Mouse (Mus musculus) ES-E14 (cell line): Measurements from ENCODE around the gene Prm3.

Source experiments
- CHD2 ChIP-seq: IDR thresholded peaks from 2 replicates; pipeline ENCODE4 v1.6.1; 2014; ENCODE audit warnings: mild to moderate bottlenecking, low read depth, low read length, inconsistent platforms
- HCFC1 ChIP-seq: IDR thresholded peaks from 2 replicates; pipeline ENCODE4 v1.6.1; 2012; ENCODE audit warnings: low read length, inconsistent platforms, borderline replicate concordance; ENCODE audit not compliant: insufficient read depth
- ZC3H11A ChIP-seq: IDR thresholded peaks from 2 replicates; pipeline ENCODE4 v1.6.1; 2012; ENCODE audit warnings: low read depth, mild to moderate bottlenecking, inconsistent platforms, low read length, borderline replicate concordance
- ZNF384 ChIP-seq: IDR thresholded peaks from 2 replicates; pipeline ENCODE4 v1.6.1; 2012; ENCODE audit warnings: low read depth, low read length, inconsistent platforms

DNA sequence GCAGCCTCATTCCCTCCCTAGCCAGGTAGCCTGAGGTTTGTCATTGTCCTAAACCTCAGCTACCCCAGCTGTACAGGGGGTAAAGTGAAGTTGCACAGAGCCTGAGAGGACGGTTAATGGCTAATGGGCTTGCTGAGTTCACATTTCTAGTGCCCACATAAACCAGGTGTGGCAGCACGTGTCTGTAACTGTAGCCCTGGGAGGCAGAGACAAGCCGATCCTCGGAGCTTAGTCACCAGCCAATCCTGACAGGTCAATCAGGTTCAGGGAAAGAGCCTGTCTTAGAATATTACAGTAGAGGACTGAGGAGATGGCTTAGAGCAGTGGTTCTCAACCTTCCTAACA is 37.7 kb upstream of the Prm3 start:
- TF ChIP-seq CHD2 = no peak
- TF ChIP-seq ZNF384 = no peak
- no peak for TF ChIP-seq ZC3H11A
- TF ChIP-seq HCFC1 = no peak
